Mouse (Mus musculus) gastrocnemius, adult 18-20 months (tissue): ENCODE measurements at regions not wholly inside any gene's neighbourhood (a gene's known extent, or its start where the extent isn't known, plus 50 kb on each side); places are given as distances from the start of the nearest gene placed in this dataset.

Experiments used
- DNase-seq: peaks from one replicate; pipeline ENCODE4 v3.0.0; 2021; ENCODE audit warnings: low spot score

GRCm38 (mm10) chr13:52361177-52361846 lies 169.8 kb downstream of the Diras2 start:
- no peak for DNase-seq

- DNase-seq = no peak
These were observed 168.8 kb downstream of the Diras2 start for GRCm38 (mm10) chr13:52362266-52362665.

- DNase-seq = no peak
These were observed 161.2 kb downstream of the Diras2 start for GRCm38 (mm10) chr13:52369851-52370250.

GRCm38 (mm10) chr13:52371986-52372385 lies 159.1 kb downstream of the Diras2 start:
- no peak for DNase-seq

GRCm38 (mm10) chr13:52374781-52375180 lies 156.3 kb downstream of the Diras2 start:
- no peak for DNase-seq

- DNase-seq = no peak
These were observed 152.8 kb downstream of the Diras2 start for GRCm38 (mm10) chr13:52378236-52378635.

GRCm38 (mm10) chr13:52389271-52389670 lies 141.8 kb downstream of the Diras2 start:
- DNase-seq = no peak

GRCm38 (mm10) chr13:52395786-52396185 lies 135.3 kb downstream of the Diras2 start:
- no peak for DNase-seq

GRCm38 (mm10) chr13:52398344-52398743 lies 132.7 kb downstream of the Diras2 start:
- DNase-seq = no peak

GRCm38 (mm10) chr13:52399143-52399542 lies 131.9 kb downstream of the Diras2 start:
- no peak for DNase-seq

- no peak for DNase-seq
These were observed 127.3 kb downstream of the Diras2 start for GRCm38 (mm10) chr13:52403805-52404204.

GRCm38 (mm10) chr13:52416301-52416700 lies 114.8 kb downstream of the Diras2 start:
- DNase-seq = no peak

- DNase-seq = no peak
These were observed 108.6 kb downstream of the Diras2 start for GRCm38 (mm10) chr13:52422456-52422855.

GRCm38 (mm10) chr13:52428527-52428926 lies 102.6 kb downstream of the Diras2 start:
- DNase-seq = no peak

GRCm38 (mm10) chr13:52436756-52437155 lies 94.3 kb downstream of the Diras2 start:
- DNase-seq = no peak

GRCm38 (mm10) chr13:52445513-52445912 lies 85.6 kb downstream of the Diras2 start:
- DNase-seq = no peak

- DNase-seq = no peak
These were observed 82.2 kb downstream of the Diras2 start for GRCm38 (mm10) chr13:52448902-52449301.

GRCm38 (mm10) chr13:52451486-52451885 lies 79.6 kb downstream of the Diras2 start:
- DNase-seq = no peak

GRCm38 (mm10) chr13:52452291-52452690 lies 78.8 kb downstream of the Diras2 start:
- no peak for DNase-seq
